Comparison of ENCODE assay signal across 8 mouse cellular contexts in the genomic region with DNA sequence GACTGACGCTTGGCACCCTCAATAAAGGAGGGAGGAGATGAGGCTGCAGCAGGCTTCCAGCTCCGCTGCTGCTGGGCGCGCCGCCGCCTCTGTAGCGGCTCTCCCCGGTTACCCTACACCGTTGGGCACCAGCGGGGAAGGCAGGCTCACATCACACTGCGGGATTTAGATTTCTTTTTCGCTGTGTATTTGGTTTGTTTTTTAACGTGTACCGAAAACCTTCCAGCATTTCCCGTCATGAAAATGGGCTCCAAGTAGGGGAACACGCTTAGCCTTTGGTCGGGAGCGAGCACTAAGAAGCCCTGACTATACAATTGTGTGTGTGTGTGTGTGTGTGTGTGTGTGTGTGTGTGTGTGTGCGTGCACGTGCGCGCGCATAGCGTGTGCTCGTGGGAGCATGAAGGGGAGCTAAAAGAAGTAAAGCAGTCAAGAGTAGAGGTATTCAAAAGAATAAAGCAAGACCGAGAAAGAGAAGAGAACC. TPM values are rescaled to one million over a fixed set of nuclear protein-coding genes. Genes with fewer than 3 reads are reported as not detected.
DNase-seq lines count a peak whose midpoint lies in the region; ATAC-seq and TF ChIP-seq lines count a peak whose summit lies in the region.

No protein-coding gene starts in this region.

- H3K27me3 ChIP-seq in lung, embryonic 14.5 days (ENCODE audit: insufficient read depth, low read length) = peaks cover 41% of the 10 kb centered on the region
- peaks cover 13% of the 10 kb centered on the region for H3K27me3 ChIP-seq in hindbrain, embryonic 12.5 days
- H3K27me3 ChIP-seq in midbrain, embryonic 10.5 days (ENCODE audit: low read depth, poor library complexity, severe bottlenecking) = peaks cover 47% of the 10 kb centered on the region

- no peaks in the 10 kb centered on the region for H3K4me1 ChIP-seq in lung, embryonic 14.5 days (ENCODE audit: insufficient read depth)
- H3K4me1 ChIP-seq in hindbrain, embryonic 12.5 days = peaks cover 16% of the 10 kb centered on the region
- peaks cover 21% of the 10 kb centered on the region for H3K4me1 ChIP-seq in midbrain, embryonic 10.5 days

- H3K36me3 ChIP-seq in lung, embryonic 14.5 days (ENCODE audit: insufficient read depth) = no peaks in the 10 kb centered on the region
- peaks cover 14% of the 10 kb centered on the region; the same call in 1 of the 2 replicates for H3K36me3 ChIP-seq in hindbrain, embryonic 12.5 days
- no peaks in the 10 kb centered on the region for H3K36me3 ChIP-seq in midbrain, embryonic 10.5 days

- peak overlapping the region; percentile 20; the same call in 1 of the 2 replicates for H3K9ac ChIP-seq in lung, embryonic 14.5 days
- H3K9ac ChIP-seq in hindbrain, embryonic 12.5 days = peak overlapping the region; percentile 72

- H3K27ac ChIP-seq in lung, embryonic 14.5 days (ENCODE audit: low read depth) = no peak overlapping the region
- H3K27ac ChIP-seq in hindbrain, embryonic 12.5 days = peak overlapping the region; percentile 67
- H3K27ac ChIP-seq in midbrain, embryonic 10.5 days (replicated peaks) = peak overlapping the region; percentile 73

- peak overlapping the region; percentile 41 for H3K4me3 ChIP-seq in lung, embryonic 14.5 days (ENCODE audit: low read depth, low read length)
- H3K4me3 ChIP-seq in hindbrain, embryonic 12.5 days = peak overlapping the region; percentile 50
- peak overlapping the region; percentile 58 for H3K4me3 ChIP-seq in midbrain, embryonic 10.5 days

- DNase-seq in adrenal gland, adult 2 months = peak; percentile 3
- DNase-seq in adrenal gland, postnatal 4 days (ENCODE audit: low spot score in 2 of 2) = no peak
- DNase-seq in lung, embryonic 14.5 days = peak; percentile 29
- DNase-seq in lung, postnatal 25 days (ENCODE audit: low spot score) = no peak
- DNase-seq in midbrain, embryonic 10.5 days (ENCODE audit: low spot score) = peak; percentile 59
- DNase-seq in spleen, postnatal 14 days (ENCODE audit: low spot score in 2 of 2) = no peak
- no peak for DNase-seq in urinary bladder, adult 2 months (ENCODE audit: low spot score)

- TF ChIP-seq CTCF in lung, embryonic 14.5 days (IDR thresholded peaks at IDR 0.05; ENCODE audit: low read depth) = no peak

- peak overlapping the region; percentile 68 for H3K4me2 ChIP-seq in lung, embryonic 14.5 days
- H3K4me2 ChIP-seq in hindbrain, embryonic 12.5 days (replicated peaks) = peak overlapping the region; percentile 83

- WGBS in lung, embryonic 14.5 days = 4% methylated on average over 26 of the region's 26 CpGs
- under 1% methylated on average over 26 of the region's 26 CpGs for WGBS in hindbrain, embryonic 12.5 days
- under 1% methylated on average over 26 of the region's 26 CpGs for WGBS in midbrain, embryonic 10.5 days

- no peaks in the 10 kb centered on the region for H3K9me3 ChIP-seq in lung, embryonic 14.5 days (ENCODE audit: low read depth, low read length)
- no peaks in the 10 kb centered on the region for H3K9me3 ChIP-seq in hindbrain, embryonic 12.5 days (replicated peaks)
- no peaks in the 10 kb centered on the region for H3K9me3 ChIP-seq in midbrain, embryonic 10.5 days (replicated peaks)

- ATAC-seq in lung, embryonic 14.5 days (ENCODE audit: insufficient read depth) = peak; percentile 70; the same call in 1 of the 2 replicates
- ATAC-seq in hindbrain, embryonic 12.5 days (ENCODE audit: low FRiP score) = peak; percentile 82

RNA-seq across cellular contexts. Expression of a gene that starts 4.1 kb away (rescaled TPM):
- not detected for total RNA-seq in adrenal gland, adult 2 months (2021)
- not detected in 2 replicates for polyA plus RNA-seq in adrenal gland, adult 2 months (2012; rRNA removed)
- under 1 TPM; 0.20 to 0.42 TPM for total RNA-seq in adrenal gland, postnatal 4 days (2021)
- polyA plus RNA-seq in lung, embryonic 14.5 days (2014; fragmentation: Nextera tagmentation; extraction: Ambion mirVana) = 0.04 and 0.09 TPM in 2 replicates
- 8.5 and 9.0 TPM in 2 replicates for polyA plus RNA-seq in hindbrain, embryonic 12.5 days (2016; fragmentation: Nextera tagmentation; extraction: Ambion mirVana)
- polyA plus RNA-seq in midbrain, embryonic 10.5 days (2016; fragmentation: Nextera tagmentation; extraction: Ambion mirVana) = 0.52 and 1.3 TPM in 2 replicates
- polyA plus RNA-seq in urinary bladder, adult 2 months (2012; rRNA removed) = 0.17 and 0.21 TPM in 2 replicates

Comparison
In these comparisons a context has a peak if more than half of its experiments do, and no peak if none do; other contexts are left out.
1. DNase-seq: peak in adrenal gland, adult 2 months (single experiment), lung, embryonic 14.5 days (single experiment) and midbrain, embryonic 10.5 days (single experiment); none in adrenal gland, postnatal 4 days (0 of 2), lung, postnatal 25 days (single experiment), spleen, postnatal 14 days (0 of 2) and urinary bladder, adult 2 months (single experiment).
2. Peak in every context shown above with its lines, with median percentiles within 50 percentile points of each other: H3K4me3 ChIP-seq.